Mouse (Mus musculus) liver, embryonic 14.5 days (tissue): ENCODE measurements around the gene Gm6614.

Source experiments
- CTCF ChIP-seq: IDR thresholded peaks from 2 replicates; pipeline ENCODE4 v1.5.1; 2016; ENCODE audit warnings: antibody characterized with exemption, low read depth, control low read depth
- EP300 ChIP-seq: IDR thresholded peaks from 2 replicates; pipeline ENCODE4 v1.6.1; 2016; ENCODE audit warnings: antibody characterized with exemption, low read depth

DNA sequence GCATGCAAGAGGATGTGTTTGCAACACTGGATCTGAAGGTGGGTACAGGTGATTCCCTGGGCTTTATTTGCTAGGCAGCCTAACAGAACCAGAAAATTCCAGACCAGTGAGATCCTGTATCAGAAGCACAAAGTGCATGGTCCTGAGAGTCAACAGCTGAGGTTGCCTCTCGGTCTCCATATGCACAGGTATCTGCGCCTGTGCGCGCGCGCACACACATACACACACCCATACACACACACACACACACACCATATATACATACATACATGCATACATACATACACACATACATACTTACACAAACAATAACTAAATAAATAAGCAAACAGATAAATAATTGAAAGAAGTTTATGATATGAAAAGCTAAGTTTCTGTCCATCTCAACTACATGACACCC, 24.4 kb downstream of the Gm6614 start:
- no peak for TF ChIP-seq CTCF
- TF ChIP-seq EP300 = no peak
